Mouse (Mus musculus) heart, embryonic 15.5 days (tissue): ENCODE results near the gene Bnc2. TPM values are rescaled to one million over a fixed set of nuclear protein-coding genes. Genes with fewer than 3 reads are reported as not detected.

Experiments used
- ATAC-seq: fragments of 200-750 bp; cut with Nextera tagmentation; replicated peaks from 2 replicates; pipeline ENCODE4 v1.8.0; 2017; ENCODE audit warnings: low read depth, moderate TSS enrichment; ENCODE audit not compliant: insufficient number of reproducible peaks, insufficient read depth, low FRiP score
- H3K27ac ChIP-seq: fragments of 300-500 bp; sonication (generic); 2 replicates; pipeline ENCODE4 v1.5.1; 2015; ENCODE audit warnings: mild to moderate bottlenecking, inconsistent platforms
- H3K27me3 ChIP-seq: fragments of 300-500 bp; sonication (generic); 2 replicates; pipeline ENCODE4 v1.6.1; 2015; ENCODE audit warnings: inconsistent platforms
- H3K36me3 ChIP-seq: fragments of 300-500 bp; sonication (generic); 2 replicates; pipeline ENCODE4 v1.6.1; 2015; ENCODE audit warnings: mild to moderate bottlenecking, inconsistent platforms
- H3K4me1 ChIP-seq: fragments of 300-500 bp; sonication (generic); replicated peaks from 2 replicates; pipeline ENCODE4 v1.6.1; 2015; ENCODE audit warnings: inconsistent platforms
- H3K4me2 ChIP-seq: fragments of 300-500 bp; sonication (generic); 2 replicates; pipeline ENCODE4 v1.6.1; 2015; ENCODE audit warnings: inconsistent platforms, mild to moderate bottlenecking, moderate library complexity
- H3K4me3 ChIP-seq: fragments of 300-500 bp; sonication (generic); 2 replicates; pipeline ENCODE4 v1.5.1; 2015; ENCODE audit warnings: mild to moderate bottlenecking, inconsistent platforms
- H3K9ac ChIP-seq: fragments of 300-500 bp; sonication (generic); 2 replicates; pipeline ENCODE4 v1.6.1; 2015; ENCODE audit warnings: mild to moderate bottlenecking, inconsistent platforms
- H3K9me3 ChIP-seq: fragments of 300-500 bp; sonication (generic); replicated peaks from 2 replicates; pipeline ENCODE4 v1.6.1; 2016; ENCODE audit warnings: inconsistent platforms
- WGBS: fragments of 180-500 bp; shearing (Covaris S2); methylation state at CpG from one replicate; pipeline ENCODE4 v1.1.7; 2015; ENCODE audit warnings: mixed read lengths; 5-methylcytosine and 5-hydroxymethylcytosine counted together
- polyA plus RNA-seq: library from polyadenylated mRNA; unstranded; fragments of >200 nt; fragmentation: Nextera tagmentation; extraction: Ambion mirVana; gene quantifications from 2 replicates; pipeline ENCODE4 v1.2.1, GENCODE M21; 2015

The Bnc2 gene
- polyA plus RNA-seq, 1 experiment from 2014 or later: 1.1 TPM

GRCm38 (mm10) chr4:84627616-84628015 lies 47.5 kb downstream of the Bnc2 start:
- Histone ChIP-seq H3K4me1 (no peaks in the 10 kb centered on the region), H3K4me3 (no peak overlapping the region), H3K4me2 (no peak overlapping the region), H3K9me3 (no peaks in the 10 kb centered on the region), H3K36me3 (no peaks in the 10 kb centered on the region), H3K9ac (no peak overlapping the region), H3K27me3 (no peaks in the 10 kb centered on the region), H3K27ac (no peak overlapping the region)
- 82% methylated on average over 7 of the region's 7 CpGs for WGBS
- no peak for ATAC-seq

GRCm38 (mm10) chr4:84623312-84623711 lies 51.8 kb downstream of the Bnc2 start:
- Histone ChIP-seq H3K4me1 (no peaks in the 10 kb centered on the region), H3K9me3 (no peaks in the 10 kb centered on the region), H3K27ac (no peak overlapping the region), H3K27me3 (no peaks in the 10 kb centered on the region), H3K4me3 (no peak overlapping the region), H3K36me3 (no peaks in the 10 kb centered on the region), H3K4me2 (no peak overlapping the region), H3K9ac (no peak overlapping the region)
- ATAC-seq: no peak
- WGBS: 74% methylated on average over 5 of the region's 5 CpGs

GRCm38 (mm10) chr4:84621785-84622184 lies 53.3 kb downstream of the Bnc2 start:
- Histone ChIP-seq H3K4me1 (no peaks in the 10 kb centered on the region), H3K4me2 (no peak overlapping the region), H3K9me3 (no peaks in the 10 kb centered on the region), H3K9ac (no peak overlapping the region), H3K27me3 (no peaks in the 10 kb centered on the region), H3K4me3 (no peak overlapping the region), H3K36me3 (no peaks in the 10 kb centered on the region), H3K27ac (no peak overlapping the region)
- 82% methylated on average over 3 of the region's 3 CpGs for WGBS
- no peak for ATAC-seq

- no peak for ATAC-seq
- Histone ChIP-seq H3K4me2 (no peak overlapping the region), H3K27ac (no peak overlapping the region), H3K9ac (no peak overlapping the region), H3K9me3 (no peaks in the 10 kb centered on the region), H3K27me3 (no peaks in the 10 kb centered on the region), H3K4me3 (no peak overlapping the region), H3K4me1 (no peaks in the 10 kb centered on the region), H3K36me3 (no peaks in the 10 kb centered on the region)
- WGBS: 71% methylated on average over 4 of the region's 4 CpGs
Observed at GRCm38 (mm10) chr4:84609861-84610260, 65.2 kb downstream of the Bnc2 start.

GRCm38 (mm10) chr4:84604461-84604860 lies 70.6 kb downstream of the Bnc2 start:
- H3K27ac ChIP-seq: no peak overlapping the region
- WGBS: 68% methylated on average over 1 of the region's 1 CpGs
- H3K27me3 ChIP-seq: no peaks in the 10 kb centered on the region
- no peak overlapping the region for H3K4me2 ChIP-seq
- H3K4me1 ChIP-seq: no peaks in the 10 kb centered on the region
- H3K9ac ChIP-seq: no peak overlapping the region
- no peaks in the 10 kb centered on the region for H3K36me3 ChIP-seq
- no peak for ATAC-seq
- no peaks in the 10 kb centered on the region for H3K9me3 ChIP-seq
- no peak overlapping the region for H3K4me3 ChIP-seq

- ATAC-seq: no peak
- WGBS: 53% methylated on average over 6 of the region's 6 CpGs
- H3K9ac ChIP-seq: no peak overlapping the region
- no peak overlapping the region for H3K27ac ChIP-seq
- H3K27me3 ChIP-seq: no peaks in the 10 kb centered on the region
- H3K4me1 ChIP-seq: no peaks in the 10 kb centered on the region
- no peaks in the 10 kb centered on the region for H3K9me3 ChIP-seq
- H3K4me2 ChIP-seq: no peak overlapping the region
- H3K4me3 ChIP-seq: no peak overlapping the region
- H3K36me3 ChIP-seq: no peaks in the 10 kb centered on the region
Observed at GRCm38 (mm10) chr4:84580260-84580952, 94.7 kb downstream of the Bnc2 start.

- Histone ChIP-seq H3K4me3 (no peak overlapping the region), H3K4me2 (no peak overlapping the region), H3K36me3 (no peaks in the 10 kb centered on the region), H3K9me3 (no peaks in the 10 kb centered on the region), H3K9ac (no peak overlapping the region), H3K27me3 (no peaks in the 10 kb centered on the region), H3K4me1 (no peaks in the 10 kb centered on the region), H3K27ac (no peak overlapping the region)
- 74% methylated on average over 1 of the region's 1 CpGs for WGBS
- no peak for ATAC-seq
Observed at GRCm38 (mm10) chr4:84578296-84578695, 96.8 kb downstream of the Bnc2 start.

GRCm38 (mm10) chr4:84566123-84566522 lies 109.0 kb downstream of the Bnc2 start:
- H3K9ac ChIP-seq: no peak overlapping the region
- H3K36me3 ChIP-seq: no peaks in the 10 kb centered on the region
- no peaks in the 10 kb centered on the region for H3K4me1 ChIP-seq
- no peak for ATAC-seq
- no peak overlapping the region for H3K4me3 ChIP-seq
- WGBS: 49% methylated on average over 8 of the region's 8 CpGs
- no peaks in the 10 kb centered on the region for H3K9me3 ChIP-seq
- H3K27me3 ChIP-seq: no peaks in the 10 kb centered on the region
- no peak overlapping the region for H3K27ac ChIP-seq
- H3K4me2 ChIP-seq: no peak overlapping the region

GRCm38 (mm10) chr4:84545204-84545871 lies 129.7 kb downstream of the Bnc2 start:
- Histone ChIP-seq H3K9me3 (no peaks in the 10 kb centered on the region), H3K36me3 (no peaks in the 10 kb centered on the region), H3K4me1 (peaks cover 7% of the 10 kb centered on the region), H3K27me3 (peaks cover 16% of the 10 kb centered on the region), H3K9ac (peak overlapping the region; percentile 69), H3K4me2 (peak overlapping the region; percentile 86), H3K27ac (peak overlapping the region; percentile 67), H3K4me3 (peak overlapping the region; percentile 56)
- under 1% methylated on average over 46 of the region's 62 CpGs for WGBS
- ATAC-seq: peak; percentile 83

- 62% methylated on average over 2 of the region's 2 CpGs for WGBS
- peak overlapping the region; percentile 86 for H3K4me2 ChIP-seq
- H3K9ac ChIP-seq: no peak overlapping the region
- no peak overlapping the region for H3K27ac ChIP-seq
- H3K9me3 ChIP-seq: no peaks in the 10 kb centered on the region
- peaks cover 7% of the 10 kb centered on the region for H3K4me1 ChIP-seq
- no peaks in the 10 kb centered on the region for H3K36me3 ChIP-seq
- peaks cover 16% of the 10 kb centered on the region for H3K27me3 ChIP-seq
- H3K4me3 ChIP-seq: peak overlapping the region; percentile 56
- no peak for ATAC-seq
Observed at GRCm38 (mm10) chr4:84544646-84545045, 130.4 kb downstream of the Bnc2 start.

- H3K9ac ChIP-seq: no peak overlapping the region
- H3K36me3 ChIP-seq: no peaks in the 10 kb centered on the region
- no peaks in the 10 kb centered on the region for H3K9me3 ChIP-seq
- H3K4me3 ChIP-seq: no peak overlapping the region
- H3K4me1 ChIP-seq: no peaks in the 10 kb centered on the region
- H3K27me3 ChIP-seq: peaks cover 11% of the 10 kb centered on the region; the same call in 1 of the 2 replicates
- no peak for ATAC-seq
- no peak overlapping the region for H3K4me2 ChIP-seq
- no peak overlapping the region for H3K27ac ChIP-seq
- WGBS: 43% methylated on average over 6 of the region's 6 CpGs
Observed at GRCm38 (mm10) chr4:84540531-84540930, 134.5 kb downstream of the Bnc2 start.

- Histone ChIP-seq H3K36me3 (no peaks in the 10 kb centered on the region), H3K27ac (no peak overlapping the region), H3K27me3 (peaks cover 9% of the 10 kb centered on the region; the same call in 1 of the 2 replicates), H3K4me1 (no peaks in the 10 kb centered on the region), H3K9me3 (no peaks in the 10 kb centered on the region), H3K9ac (no peak overlapping the region), H3K4me2 (no peak overlapping the region), H3K4me3 (no peak overlapping the region)
- ATAC-seq: no peak
- WGBS: 80% methylated on average over 8 of the region's 8 CpGs
Observed at GRCm38 (mm10) chr4:84539396-84539795, 135.7 kb downstream of the Bnc2 start.
